Mouse (Mus musculus) forebrain, embryonic 15.5 days (tissue): Measurements from ENCODE around the gene Sema4c. TPM values are rescaled to one million over a fixed set of nuclear protein-coding genes. Genes with fewer than 3 reads are reported as not detected.

ENCODE experiments used
- ATAC-seq: fragments of 200-750 bp; cut with Nextera tagmentation; replicated peaks from 2 replicates; pipeline ENCODE4 v1.8.0; 2017; ENCODE audit warnings: mild to moderate bottlenecking, moderate TSS enrichment, moderate library complexity
- H3K27ac ChIP-seq: fragments of 300-500 bp; sonication (generic); replicated peaks from 2 replicates; pipeline ENCODE4 v1.5.1; 2015; ENCODE audit warnings: mild to moderate bottlenecking, inconsistent platforms
- H3K27me3 ChIP-seq: fragments of 300-500 bp; sonication (generic); 2 replicates; pipeline ENCODE4 v1.6.1; 2015; ENCODE audit warnings: inconsistent platforms
- H3K36me3 ChIP-seq: fragments of 300-500 bp; sonication (generic); 2 replicates; pipeline ENCODE4 v1.6.1; 2015; ENCODE audit warnings: mild to moderate bottlenecking, inconsistent platforms
- H3K4me1 ChIP-seq: fragments of 300-500 bp; sonication (generic); 2 replicates; pipeline ENCODE4 v1.6.1; 2015; ENCODE audit warnings: inconsistent platforms
- H3K4me2 ChIP-seq: fragments of 300-500 bp; sonication (generic); replicated peaks from 2 replicates; pipeline ENCODE4 v1.6.1; 2015; ENCODE audit warnings: mild to moderate bottlenecking, inconsistent platforms
- H3K4me3 ChIP-seq: fragments of 300-500 bp; sonication (generic); 2 replicates; pipeline ENCODE4 v1.5.1; 2015; ENCODE audit warnings: mild to moderate bottlenecking, inconsistent platforms
- H3K9ac ChIP-seq: fragments of 300-500 bp; sonication (generic); replicated peaks from 2 replicates; pipeline ENCODE4 v1.6.1; 2015; ENCODE audit warnings: mild to moderate bottlenecking, inconsistent platforms
- H3K9me3 ChIP-seq: fragments of 300-500 bp; sonication (generic); 2 replicates; pipeline ENCODE4 v1.6.1; 2016; ENCODE audit warnings: inconsistent platforms
- WGBS: fragments of 180-500 bp; shearing (Covaris S2); methylation state at CpG from one replicate; pipeline ENCODE4 v1.1.7; 2015; ENCODE audit warnings: mixed read lengths; 5-methylcytosine and 5-hydroxymethylcytosine counted together
- polyA plus RNA-seq: library from polyadenylated mRNA; unstranded; fragments of >200 nt; fragmentation: Nextera tagmentation; extraction: Ambion mirVana; gene quantifications from 2 replicates; pipeline ENCODE4 v1.2.1, GENCODE M21; 2015

Gene Sema4c
- polyA plus RNA-seq, 1 experiment from 2014 or later = 38.6 TPM

DNA sequence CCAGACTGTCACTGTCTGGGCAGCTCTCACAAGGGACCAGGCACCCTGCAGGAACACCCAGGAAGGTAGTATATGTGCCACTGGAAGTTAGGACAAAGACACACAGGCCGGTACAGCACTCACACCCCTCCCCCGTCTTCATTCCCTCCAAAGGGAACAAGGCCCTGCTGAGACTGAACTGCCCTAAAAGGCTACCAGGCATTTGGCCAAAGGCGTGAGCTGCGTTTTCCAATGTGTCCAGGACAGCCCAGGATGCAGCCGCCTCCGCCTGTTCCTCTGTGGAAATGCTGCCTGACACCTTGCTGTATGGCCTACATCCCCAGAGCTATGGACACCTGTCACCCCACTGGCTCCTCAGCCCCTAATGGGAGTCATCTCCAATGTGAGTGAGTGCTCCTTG lies 31.3 kb upstream of the Sema4c start:
- no peak overlapping the region for H3K4me2 ChIP-seq
- H3K27me3 ChIP-seq = peaks cover 9% of the 10 kb centered on the region; the same call in 1 of the 2 replicates
- ATAC-seq = no peak
- H3K9ac ChIP-seq = no peak overlapping the region
- H3K36me3 ChIP-seq = no peaks in the 10 kb centered on the region
- no peak overlapping the region for H3K4me3 ChIP-seq
- peaks cover 9% of the 10 kb centered on the region; the same call in 1 of the 2 replicates for H3K4me1 ChIP-seq
- H3K9me3 ChIP-seq = no peaks in the 10 kb centered on the region
- no peak overlapping the region for H3K27ac ChIP-seq
- whole genome bisulfite sequencing = 50% methylated on average over 6 of the region's 6 CpGs

- Histone ChIP-seq H3K4me2 (no peak overlapping the region), H3K9ac (no peak overlapping the region), H3K4me1 (peaks cover 9% of the 10 kb centered on the region; the same call in 1 of the 2 replicates), H3K27me3 (peaks cover 15% of the 10 kb centered on the region; the same call in 1 of the 2 replicates), H3K4me3 (no peak overlapping the region), H3K27ac (no peak overlapping the region), H3K9me3 (no peaks in the 10 kb centered on the region), H3K36me3 (no peaks in the 10 kb centered on the region)
- no peak; the same call in 1 of the 2 replicates for ATAC-seq
- WGBS = 66% methylated on average over 13 of the region's 13 CpGs
Measured at GRCm38 (mm10) chr1:36588476-36589450, 30.6 kb upstream of the Sema4c start.

GRCm38 (mm10) chr1:36587860-36588259 lies 29.7 kb upstream of the Sema4c start:
- Histone ChIP-seq H3K9me3 (no peaks in the 10 kb centered on the region), H3K4me3 (no peak overlapping the region), H3K36me3 (no peaks in the 10 kb centered on the region), H3K4me2 (no peak overlapping the region), H3K4me1 (peaks cover 9% of the 10 kb centered on the region; the same call in 1 of the 2 replicates), H3K27me3 (peaks cover 22% of the 10 kb centered on the region), H3K27ac (no peak overlapping the region), H3K9ac (no peak overlapping the region)
- WGBS = 94% methylated on average over 6 of the region's 6 CpGs
- no peak for ATAC-seq

GRCm38 (mm10) chr1:36586288-36586687 lies 28.1 kb upstream of the Sema4c start:
- Histone ChIP-seq H3K4me3 (no peak overlapping the region), H3K27me3 (peaks cover 26% of the 10 kb centered on the region)
- WGBS = 49% methylated on average over 4 of the region's 4 CpGs

GRCm38 (mm10) chr1:36583408-36584116 lies 25.4 kb upstream of the Sema4c start:
- no peak overlapping the region for H3K9ac ChIP-seq
- H3K4me1 ChIP-seq = peaks cover 18% of the 10 kb centered on the region
- ATAC-seq = no peak
- whole genome bisulfite sequencing = 86% methylated on average over 8 of the region's 8 CpGs
- H3K27ac ChIP-seq = no peak overlapping the region
- H3K36me3 ChIP-seq = no peaks in the 10 kb centered on the region
- no peak overlapping the region for H3K4me3 ChIP-seq
- H3K9me3 ChIP-seq = no peaks in the 10 kb centered on the region
- H3K27me3 ChIP-seq = peaks cover 26% of the 10 kb centered on the region
- no peak overlapping the region for H3K4me2 ChIP-seq

More at GRCm38 (mm10) chr1:36586288-36586687, 28.1 kb upstream of the Sema4c start:
- Histone ChIP-seq H3K27ac (no peak overlapping the region), H3K4me2 (no peak overlapping the region), H3K36me3 (no peaks in the 10 kb centered on the region), H3K4me1 (peaks cover 10% of the 10 kb centered on the region), H3K9ac (no peak overlapping the region), H3K9me3 (no peaks in the 10 kb centered on the region)
- ATAC-seq = no peak

GRCm38 (mm10) chr1:36582211-36582610 lies 24.1 kb upstream of the Sema4c start:
- Histone ChIP-seq H3K9ac (no peak overlapping the region), H3K9me3 (no peaks in the 10 kb centered on the region), H3K4me1 (peaks cover 18% of the 10 kb centered on the region), H3K27ac (no peak overlapping the region), H3K4me3 (no peak overlapping the region), H3K27me3 (peaks cover 23% of the 10 kb centered on the region), H3K4me2 (no peak overlapping the region), H3K36me3 (no peaks in the 10 kb centered on the region)
- 78% methylated on average over 8 of the region's 8 CpGs for WGBS
- no peak for ATAC-seq

DNA sequence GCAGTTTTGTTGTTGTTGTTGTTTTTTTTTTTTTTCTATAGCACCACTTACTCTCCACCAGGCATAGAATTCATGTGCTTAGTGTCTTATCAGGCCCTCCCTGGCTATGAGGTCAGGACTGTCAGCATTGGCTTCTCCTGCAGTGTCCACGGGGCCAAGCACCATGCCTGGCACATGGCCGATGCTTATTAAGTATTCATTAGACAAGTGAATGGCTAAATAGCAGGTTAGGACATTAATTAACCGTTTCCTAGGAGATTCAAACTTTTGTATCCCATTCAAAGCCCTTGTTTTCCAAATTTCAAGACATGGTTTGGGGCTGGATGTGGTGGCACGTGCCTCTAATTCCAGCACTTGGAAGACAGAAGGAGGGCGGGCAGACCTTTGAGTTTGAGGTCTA lies 23.1 kb upstream of the Sema4c start:
- Histone ChIP-seq H3K27ac (peak overlapping the region; percentile 90), H3K4me3 (no peak overlapping the region), H3K9ac (0 out of 2 replicates have a peak overlapping the region, but pooled peaks have one; percentile 27), H3K4me1 (peaks cover 18% of the 10 kb centered on the region), H3K36me3 (no peaks in the 10 kb centered on the region), H3K9me3 (no peaks in the 10 kb centered on the region), H3K27me3 (peaks cover 23% of the 10 kb centered on the region), H3K4me2 (no peak overlapping the region)
- WGBS = 10% methylated on average over 5 of the region's 5 CpGs
- no peak for ATAC-seq

DNA sequence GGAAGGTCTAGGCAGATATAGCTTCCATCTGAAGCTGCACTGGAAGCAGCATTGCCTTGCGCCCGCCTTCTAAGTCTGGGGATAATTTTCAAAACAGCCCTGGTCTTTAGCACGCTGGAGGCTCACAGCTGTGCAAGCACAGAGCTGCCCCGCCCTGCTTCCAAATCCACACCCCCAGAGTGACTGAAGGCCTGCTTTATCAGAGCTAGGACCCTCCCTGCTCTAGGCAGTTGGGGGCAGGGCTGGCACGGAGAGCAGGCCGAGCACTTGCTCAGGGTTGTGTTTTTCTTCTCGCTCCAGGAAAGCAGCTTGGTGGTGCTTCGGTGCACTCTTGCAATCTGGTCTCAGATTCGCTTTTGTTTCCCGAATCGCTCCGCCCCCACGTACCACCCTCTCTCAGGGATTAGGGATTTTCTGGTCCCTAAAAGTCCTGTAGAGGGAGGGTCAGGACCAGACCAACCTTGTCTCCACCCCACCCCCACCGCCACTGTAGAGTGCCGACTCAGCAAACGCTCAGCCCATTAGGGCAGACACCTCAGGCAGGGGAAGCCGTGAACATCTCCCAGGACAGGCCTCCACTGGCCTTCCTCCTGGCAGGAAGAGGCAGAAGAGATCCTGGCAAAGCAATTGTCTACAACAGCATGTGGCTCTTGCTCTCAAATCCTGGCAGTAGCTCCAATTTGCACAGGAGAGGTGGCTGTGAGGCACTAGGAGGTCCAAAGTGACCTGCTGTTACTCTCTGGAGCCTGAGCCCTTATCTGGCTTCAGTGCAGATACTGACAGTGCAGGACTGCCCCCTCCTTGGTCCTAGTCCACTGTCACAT lies 22.4 kb upstream of the Sema4c start:
- peak; percentile 91 for ATAC-seq
- H3K9me3 ChIP-seq = no peaks in the 10 kb centered on the region
- under 1% methylated on average over 17 of the region's 17 CpGs for WGBS
- peak overlapping the region; percentile 27 for H3K9ac ChIP-seq
- H3K4me1 ChIP-seq = peaks cover 18% of the 10 kb centered on the region
- peak overlapping the region; percentile 28 for H3K4me2 ChIP-seq
- H3K27ac ChIP-seq = peak overlapping the region; percentile 90
- peaks cover 20% of the 10 kb centered on the region for H3K27me3 ChIP-seq
- H3K36me3 ChIP-seq = no peaks in the 10 kb centered on the region
- peak overlapping the region; percentile 4; the same call in 1 of the 2 replicates for H3K4me3 ChIP-seq

DNA sequence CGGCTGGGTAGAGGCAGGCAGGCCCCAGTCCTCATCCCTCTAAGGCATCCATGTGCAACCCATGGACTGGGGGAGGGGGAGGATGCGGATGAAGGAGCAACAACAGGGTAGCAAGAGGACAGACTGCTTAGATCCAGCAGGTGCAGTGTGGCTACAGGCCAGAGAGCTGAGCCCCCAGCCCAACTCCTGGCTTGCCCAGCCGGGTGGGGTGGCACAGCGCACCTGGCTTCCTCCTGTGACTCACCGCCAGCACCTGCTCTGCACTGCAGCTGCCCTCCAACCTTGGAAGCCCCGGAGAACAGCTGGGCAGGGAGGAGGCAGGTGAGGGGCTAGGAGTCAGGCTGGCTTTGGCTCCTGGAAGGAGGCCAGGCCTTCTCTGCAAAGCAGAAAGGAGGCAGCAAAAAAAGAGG lies 21.8 kb upstream of the Sema4c start:
- no peaks in the 10 kb centered on the region for H3K36me3 ChIP-seq
- H3K4me2 ChIP-seq = peak overlapping the region; percentile 28
- H3K4me3 ChIP-seq = no peak overlapping the region
- peaks cover 18% of the 10 kb centered on the region for H3K4me1 ChIP-seq
- H3K27me3 ChIP-seq = peaks cover 18% of the 10 kb centered on the region
- peak; percentile 70 for ATAC-seq
- WGBS = 10% methylated on average over 6 of the region's 6 CpGs
- peak overlapping the region; percentile 27 for H3K9ac ChIP-seq
- H3K27ac ChIP-seq = peak overlapping the region; percentile 90
- no peaks in the 10 kb centered on the region for H3K9me3 ChIP-seq

DNA sequence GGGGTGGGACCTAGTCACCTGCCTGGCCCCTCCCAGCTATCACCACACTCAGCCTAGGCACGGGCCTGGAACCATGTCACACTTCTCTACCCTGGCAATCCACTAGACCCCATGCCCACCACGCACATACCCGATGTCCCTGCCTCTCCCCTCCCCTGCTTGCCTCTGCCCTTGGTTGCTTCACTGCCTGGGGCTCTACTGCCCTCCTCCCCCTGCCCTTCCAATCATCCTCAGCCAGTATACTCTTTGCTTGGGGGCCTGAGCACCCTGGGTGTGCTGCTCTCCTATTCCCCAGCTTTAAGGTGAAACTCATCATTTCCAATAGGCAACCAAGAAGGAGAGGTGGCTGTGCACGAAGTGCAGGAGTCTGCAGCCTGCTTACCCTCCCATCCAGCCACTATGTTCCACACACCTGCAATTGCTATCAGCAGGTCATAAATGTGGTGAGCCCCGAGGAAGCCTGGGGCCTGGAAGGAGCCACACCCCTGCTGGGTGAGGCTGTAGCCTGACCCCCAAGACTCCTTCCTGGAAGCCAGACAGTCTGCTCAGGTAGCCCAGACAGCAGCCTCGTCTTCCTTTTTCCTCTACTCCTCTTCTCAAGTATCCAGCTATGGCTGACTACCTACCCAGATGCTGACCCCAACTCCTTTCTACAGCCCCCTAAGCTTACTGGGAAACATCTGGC lies 19.0 kb upstream of the Sema4c start:
- WGBS = 82% methylated on average over 6 of the region's 6 CpGs
- H3K27ac ChIP-seq = no peak overlapping the region

GRCm38 (mm10) chr1:36575347-36575746 lies 17.2 kb upstream of the Sema4c start:
- Histone ChIP-seq H3K4me1 (peaks cover 13% of the 10 kb centered on the region), H3K36me3 (no peaks in the 10 kb centered on the region), H3K9me3 (no peaks in the 10 kb centered on the region), H3K9ac (no peak overlapping the region), H3K27ac (no peak overlapping the region), H3K4me3 (no peak overlapping the region), H3K27me3 (no peaks in the 10 kb centered on the region), H3K4me2 (no peak overlapping the region)
- WGBS = 65% methylated on average over 6 of the region's 6 CpGs
- ATAC-seq = no peak

More for the DNA sequence above, 19.0 kb upstream of the Sema4c start:
- Histone ChIP-seq H3K9me3 (no peaks in the 10 kb centered on the region), H3K27me3 (no peaks in the 10 kb centered on the region), H3K9ac (no peak overlapping the region), H3K4me1 (peaks cover 23% of the 10 kb centered on the region), H3K36me3 (no peaks in the 10 kb centered on the region), H3K4me2 (no peak overlapping the region), H3K4me3 (no peak overlapping the region)
- ATAC-seq = no peak
